Mouse (Mus musculus): ENCODE data around the gene Olfr476.
"Not testable (repeated sequence)": the region's sequence is repeated elsewhere in the genome, so short reads cannot be mapped to it uniquely, and the experiment has no call there.

The Olfr476 gene

DNA sequence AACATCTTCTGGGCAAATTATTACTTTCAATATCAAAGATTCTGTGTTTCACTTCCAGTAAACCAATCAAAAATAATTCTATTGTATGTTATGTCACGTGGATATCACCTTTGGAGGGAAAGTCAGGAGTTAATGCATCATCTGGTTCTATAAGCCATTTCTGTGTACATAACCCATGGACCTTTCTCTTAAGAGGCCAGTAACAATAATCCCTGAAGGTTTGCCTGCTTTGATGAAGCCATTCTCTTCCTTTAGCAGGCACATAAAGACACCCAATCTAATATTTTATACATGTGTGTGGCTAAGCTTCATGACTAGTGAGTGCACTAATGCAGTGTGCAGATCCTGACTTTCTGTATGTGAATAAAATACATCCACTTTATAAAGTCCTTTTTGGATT, at the start of gene Olfr476:
TSS of gene Olfr476 (plus strand) at position 301 of the 400 bp plus-strand sequence.
- DNase-seq = no peak

DNA sequence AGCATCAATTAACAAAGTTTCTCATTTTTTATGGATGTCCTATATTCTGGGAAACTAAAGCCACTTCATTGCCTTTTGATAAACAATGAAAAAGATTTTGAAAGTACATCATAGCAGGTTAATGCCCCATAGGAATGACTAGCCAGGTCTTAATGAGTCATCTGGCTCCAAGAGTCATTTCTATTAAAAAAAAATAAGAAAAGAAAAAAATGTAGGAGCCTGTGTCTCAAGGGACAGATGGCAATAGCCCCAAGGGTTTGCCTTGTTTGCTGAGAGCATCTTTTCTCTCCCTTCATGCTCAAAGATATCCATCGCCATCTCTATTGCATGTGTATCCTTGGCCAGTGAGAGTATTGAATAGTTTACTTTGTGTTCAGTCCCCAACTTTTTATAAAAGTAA, 34.5 kb upstream of the Olfr476 start, which contains the start of gene Olfr473:
TSS of gene Olfr473 (plus strand) at position 301 of the 400 bp plus-strand sequence.
- DNase-seq = no peak

DNA sequence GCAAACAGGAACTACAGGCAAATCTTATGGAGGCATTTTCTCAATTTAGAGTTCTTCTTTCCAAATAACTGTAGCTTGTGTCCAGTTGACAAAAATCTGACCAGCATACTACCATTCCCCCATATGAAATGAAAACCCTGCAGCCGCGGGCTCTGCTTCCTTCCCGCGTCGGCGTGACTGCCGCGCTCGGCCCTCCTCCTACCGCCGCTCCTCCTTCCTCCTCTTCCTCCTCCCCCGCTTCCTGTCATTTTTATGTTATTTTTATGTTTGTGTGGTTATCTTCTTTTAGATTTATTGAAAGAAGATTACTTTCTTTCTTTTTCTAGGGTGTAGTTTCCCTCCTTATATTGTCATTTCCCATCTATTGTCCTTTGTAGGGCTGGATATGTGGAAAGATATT, 12.1 kb upstream of the Olfr476 start:
- not testable (repeated sequence) for DNase-seq

DNA sequence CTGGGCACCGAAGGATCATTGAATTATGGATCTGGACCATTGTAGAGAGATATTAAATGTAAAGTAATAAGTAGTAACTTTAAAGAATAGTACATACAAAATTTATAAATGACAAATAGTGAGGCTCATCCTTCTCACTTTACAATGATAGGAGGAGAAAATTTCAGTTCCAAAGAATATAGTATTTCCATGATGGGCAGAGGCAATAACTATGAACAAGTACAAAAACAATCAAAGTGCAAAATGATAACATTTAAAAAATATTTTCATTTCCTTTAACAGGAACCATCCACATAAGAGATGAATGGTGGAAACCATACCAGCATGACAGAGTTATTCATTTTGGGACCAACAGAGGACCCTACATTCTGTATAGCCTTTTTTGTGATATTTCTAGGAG, 10.3 kb upstream of the Olfr476 start, which contains the start of gene Olfr474:
TSS of gene Olfr474 (plus strand) at position 301 of the 400 bp plus-strand sequence.
- DNase-seq = no peak

DNA sequence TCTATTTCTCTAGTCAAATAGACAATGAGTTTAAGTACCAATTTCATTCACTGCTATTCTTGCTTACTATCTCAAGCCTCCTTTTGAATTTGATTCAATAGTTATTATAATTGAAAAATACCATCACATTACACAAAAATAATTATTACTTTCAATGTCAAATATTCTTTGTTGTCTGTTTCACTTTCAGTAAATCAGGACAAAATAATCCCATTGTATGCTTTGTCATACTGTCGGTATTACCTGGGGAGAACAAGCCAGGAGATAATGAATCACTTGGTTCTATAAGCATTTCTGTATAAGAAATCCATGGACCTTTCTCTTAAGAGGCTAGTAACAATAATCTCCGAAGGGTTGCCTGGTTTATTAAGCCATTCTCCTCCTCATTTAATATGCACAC, 21.8 kb downstream of the Olfr476 start, which contains the start of gene Olfr477:
TSS of gene Olfr477 (plus strand) at position 301 of the 400 bp plus-strand sequence.
- DNase-seq = no peak

DNA sequence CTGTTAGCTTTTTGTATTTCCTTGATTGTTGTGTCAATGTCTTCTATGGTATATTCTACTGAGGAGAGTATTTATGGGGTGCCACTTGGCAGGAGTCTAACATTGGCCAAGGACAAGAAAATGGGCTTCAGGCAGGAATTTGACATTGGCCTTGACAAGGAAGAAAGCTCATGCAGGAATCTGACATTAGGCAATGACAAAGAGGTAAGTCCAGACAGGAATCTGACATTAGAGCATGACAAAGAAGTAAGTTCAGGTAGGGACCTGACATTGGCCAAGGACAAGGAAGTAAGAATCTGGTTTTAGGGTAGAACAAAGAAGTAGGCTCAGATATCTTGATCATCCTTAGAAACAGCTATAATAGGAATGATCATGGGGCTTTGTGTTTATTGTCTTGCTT, 49.7 kb downstream of the Olfr476 start:
- DNase-seq = not testable (repeated sequence)
